Mouse (Mus musculus) forebrain, embryonic 12.5 days (tissue): ENCODE data around the gene Gm21750. TPM values are rescaled to one million over a fixed set of nuclear protein-coding genes. Genes with fewer than 3 reads are reported as not detected.
"Not testable (repeated sequence)": the region's sequence is repeated elsewhere in the genome, so short reads cannot be mapped to it uniquely, and the experiment has no call there.

Source experiments
- ATAC-seq: fragments of 200-750 bp; cut with Nextera tagmentation; 2 replicates; pipeline ENCODE4 v1.8.0; 2017; ENCODE audit warnings: moderate TSS enrichment; ENCODE audit not compliant: low FRiP score
- H3K27ac ChIP-seq: fragments of 300-500 bp; sonication (generic); 2 replicates; pipeline ENCODE4 v1.5.1; 2016; ENCODE audit warnings: mild to moderate bottlenecking
- H3K27me3 ChIP-seq: fragments of 300-500 bp; sonication (generic); 2 replicates; pipeline ENCODE4 v1.6.1; 2016; ENCODE audit warnings: mild to moderate bottlenecking
- H3K36me3 ChIP-seq: fragments of 300-500 bp; sonication (generic); replicated peaks from 2 replicates; pipeline ENCODE4 v1.6.1; 2016; ENCODE audit warnings: mild to moderate bottlenecking
- H3K4me1 ChIP-seq: fragments of 300-500 bp; sonication (generic); 2 replicates; pipeline ENCODE4 v1.6.1; 2016
- H3K4me2 ChIP-seq: fragments of 300-500 bp; sonication (generic); 2 replicates; pipeline ENCODE4 v1.6.1; 2016; ENCODE audit warnings: mild to moderate bottlenecking, moderate library complexity
- H3K4me3 ChIP-seq: fragments of 300-500 bp; sonication (generic); replicated peaks from 2 replicates; pipeline ENCODE4 v1.5.1; 2016; ENCODE audit warnings: mild to moderate bottlenecking
- H3K9ac ChIP-seq: fragments of 300-500 bp; sonication (generic); 2 replicates; pipeline ENCODE4 v1.6.1; 2016; ENCODE audit warnings: mild to moderate bottlenecking
- H3K9me3 ChIP-seq: fragments of 300-500 bp; sonication (generic); 2 replicates; pipeline ENCODE4 v1.6.1; 2016
- WGBS: fragments of 180-500 bp; shearing (Covaris S2); methylation state at CpG from one replicate; pipeline ENCODE4 v1.1.7; 2016; 5-methylcytosine and 5-hydroxymethylcytosine counted together
- polyA plus RNA-seq: library from polyadenylated mRNA; unstranded; fragments of >200 nt; fragmentation: Nextera tagmentation; extraction: Ambion mirVana; gene quantifications from 2 replicates; pipeline ENCODE4 v1.2.1, GENCODE M21; 2016

The Gm21750 gene
- polyA plus RNA-seq = not detected in 2 replicates

DNA sequence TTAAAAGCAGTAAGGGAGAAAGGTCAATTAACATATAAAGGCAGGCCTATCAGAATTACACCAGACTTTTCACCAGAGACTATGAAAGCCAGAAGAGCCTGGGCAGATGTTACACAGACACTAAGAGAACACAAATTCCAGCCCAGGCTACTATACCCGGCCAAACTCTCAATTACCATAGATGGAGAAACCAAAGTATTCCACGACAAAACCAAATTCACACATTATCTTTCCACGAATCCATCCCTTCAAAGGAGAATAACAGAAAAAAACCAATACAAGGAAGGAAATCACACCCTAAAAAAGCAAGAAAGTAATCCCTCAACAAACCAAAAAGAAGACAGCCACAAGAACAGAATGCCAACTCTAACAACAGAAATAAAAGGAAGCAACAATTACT lies at the start of gene Gm21750:
Gene Gm21750 (plus strand): TSS at position 301 of the 400 bp plus-strand sequence.
- not testable (repeated sequence) for H3K36me3 ChIP-seq, H3K4me2 ChIP-seq, H3K4me1 ChIP-seq, H3K9ac ChIP-seq, H3K27ac ChIP-seq, H3K27me3 ChIP-seq, H3K9me3 ChIP-seq, H3K4me3 ChIP-seq, ATAC-seq
- 80% methylated on average over 3 of the region's 3 CpGs for WGBS

- not testable (repeated sequence) for H3K4me1 ChIP-seq, H3K4me3 ChIP-seq, H3K27ac ChIP-seq, H3K4me2 ChIP-seq, ATAC-seq, H3K9me3 ChIP-seq, H3K9ac ChIP-seq, H3K27me3 ChIP-seq, H3K36me3 ChIP-seq
- 79% methylated on average over 1 of the region's 1 CpGs for WGBS
Measured at GRCm38 (mm10) chr14:73614961-73615360, 46.1 kb upstream of the Gm21750 start.

DNA sequence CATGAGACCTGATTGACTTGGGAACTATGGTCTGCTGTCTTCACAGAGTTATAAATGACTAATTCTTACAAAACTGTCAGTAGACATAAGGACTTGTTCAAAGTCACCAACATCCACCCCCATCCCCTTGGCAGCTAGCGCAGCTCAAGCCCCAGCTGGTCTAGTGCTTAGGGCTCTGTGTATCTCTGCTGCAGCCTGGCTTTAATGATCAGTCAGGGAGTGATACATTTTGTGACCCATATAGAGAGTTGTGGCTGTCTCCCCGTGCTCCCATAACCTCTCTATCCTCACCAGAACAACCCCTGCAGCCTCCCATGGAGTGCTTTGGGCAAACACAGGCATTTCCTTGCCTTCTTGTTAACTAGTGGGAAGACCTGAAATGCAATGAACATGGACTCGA lies 40.1 kb upstream of the Gm21750 start:
- WGBS = 75% methylated on average over 3 of the region's 3 CpGs
- Histone ChIP-seq H3K4me2 (no peak overlapping the region), H3K9ac (no peak overlapping the region), H3K27me3 (no peaks in the 10 kb centered on the region), H3K9me3 (no peaks in the 10 kb centered on the region), H3K36me3 (no peaks in the 10 kb centered on the region), H3K4me3 (no peak overlapping the region), H3K4me1 (no peaks in the 10 kb centered on the region), H3K27ac (no peak overlapping the region)
- ATAC-seq = no peak

- no peaks in the 10 kb centered on the region for H3K4me1 ChIP-seq
- no peaks in the 10 kb centered on the region for H3K36me3 ChIP-seq
- WGBS = 86% methylated on average over 1 of the region's 1 CpGs
- no peak overlapping the region for H3K27ac ChIP-seq
- no peak for ATAC-seq
- no peak overlapping the region for H3K4me2 ChIP-seq
- H3K9me3 ChIP-seq = no peaks in the 10 kb centered on the region
- no peak overlapping the region for H3K9ac ChIP-seq
- no peak overlapping the region for H3K4me3 ChIP-seq
- H3K27me3 ChIP-seq = no peaks in the 10 kb centered on the region
Measured at GRCm38 (mm10) chr14:73622988-73623387, 38.0 kb upstream of the Gm21750 start.

DNA sequence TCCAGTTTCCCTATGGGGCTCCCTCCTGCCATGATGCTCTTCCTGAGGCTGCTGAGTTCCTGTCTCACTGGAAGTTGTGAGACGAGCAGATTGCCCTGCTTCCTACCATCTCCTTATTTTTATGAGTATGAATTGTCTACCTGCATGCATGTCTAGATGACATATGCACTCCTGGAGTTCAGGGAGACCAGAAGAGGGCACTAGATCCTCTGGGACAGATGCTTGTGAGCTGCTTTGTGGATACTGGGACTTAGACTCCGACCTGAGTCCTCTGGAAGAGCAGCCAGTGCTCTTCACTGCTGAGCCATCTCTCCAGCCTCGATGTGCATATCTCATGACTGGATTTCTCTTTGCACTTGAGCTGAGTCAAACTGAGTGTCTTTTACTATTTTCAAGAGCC lies 35.6 kb upstream of the Gm21750 start:
- Histone ChIP-seq H3K9me3 (no peaks in the 10 kb centered on the region), H3K4me3 (no peak overlapping the region), H3K9ac (no peak overlapping the region), H3K4me1 (no peaks in the 10 kb centered on the region), H3K36me3 (no peaks in the 10 kb centered on the region), H3K4me2 (no peak overlapping the region), H3K27me3 (no peaks in the 10 kb centered on the region), H3K27ac (no peak overlapping the region)
- 66% methylated on average over 3 of the region's 3 CpGs for WGBS
- no peak for ATAC-seq

DNA sequence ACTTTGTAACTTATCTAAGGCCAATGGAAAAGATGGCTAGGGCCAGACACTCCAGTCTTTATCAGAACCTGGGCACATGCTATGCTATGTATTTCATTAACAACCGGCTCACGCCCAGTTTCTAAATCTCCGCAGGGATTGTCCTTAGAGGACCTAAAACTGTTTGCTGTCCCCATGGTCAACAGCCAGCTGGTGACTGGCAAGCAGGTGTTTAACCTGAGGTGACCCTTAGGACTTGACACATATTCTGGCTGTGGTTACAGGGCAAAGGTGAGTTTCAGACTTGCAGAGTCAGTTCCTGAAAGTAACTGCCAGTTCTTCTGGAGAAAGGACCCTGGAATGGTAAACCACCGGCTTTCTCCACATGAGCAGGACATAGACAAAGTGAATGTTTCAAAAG lies 29.5 kb upstream of the Gm21750 start:
- no peak overlapping the region for H3K4me3 ChIP-seq
- no peaks in the 10 kb centered on the region for H3K27me3 ChIP-seq
- ATAC-seq = no peak
- no peak overlapping the region for H3K4me2 ChIP-seq
- no peaks in the 10 kb centered on the region for H3K9me3 ChIP-seq
- no peaks in the 10 kb centered on the region for H3K36me3 ChIP-seq
- WGBS = 94% methylated on average over 4 of the region's 4 CpGs
- H3K4me1 ChIP-seq = no peaks in the 10 kb centered on the region
- no peak overlapping the region for H3K27ac ChIP-seq
- H3K9ac ChIP-seq = no peak overlapping the region

- no peak overlapping the region for H3K9ac ChIP-seq
- WGBS = 81% methylated on average over 9 of the region's 9 CpGs
- H3K27me3 ChIP-seq = no peaks in the 10 kb centered on the region
- no peaks in the 10 kb centered on the region for H3K36me3 ChIP-seq
- H3K4me1 ChIP-seq = no peaks in the 10 kb centered on the region
- no peak overlapping the region for H3K4me2 ChIP-seq
- no peak overlapping the region for H3K27ac ChIP-seq
- no peak for ATAC-seq
- H3K9me3 ChIP-seq = no peaks in the 10 kb centered on the region
- no peak overlapping the region for H3K4me3 ChIP-seq
Measured at GRCm38 (mm10) chr14:73632648-73633263, 28.3 kb upstream of the Gm21750 start.

DNA sequence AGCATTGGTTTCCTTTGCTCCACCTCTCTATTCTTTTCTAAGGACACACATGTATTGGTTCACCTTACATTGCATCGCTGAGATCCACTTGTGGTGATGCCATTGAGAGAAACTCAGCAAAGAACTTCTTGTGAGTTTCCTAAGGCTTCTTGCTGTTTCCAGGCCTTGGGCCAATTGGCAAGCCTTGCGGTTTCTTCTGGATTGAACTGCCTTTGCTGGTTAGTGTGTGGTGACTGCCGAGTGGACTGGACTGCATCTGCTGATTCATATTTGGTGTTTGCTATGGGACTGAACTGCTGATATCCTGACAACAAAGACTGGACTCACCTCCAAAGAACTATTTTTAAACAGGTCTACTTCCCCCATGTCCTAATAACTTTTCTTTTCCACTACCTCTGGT lies 26.7 kb upstream of the Gm21750 start:
- Histone ChIP-seq H3K4me1 (no peaks in the 10 kb centered on the region), H3K9ac (no peak overlapping the region), H3K4me3 (no peak overlapping the region), H3K36me3 (no peaks in the 10 kb centered on the region), H3K27me3 (no peaks in the 10 kb centered on the region), H3K4me2 (no peak overlapping the region), H3K27ac (no peak overlapping the region), H3K9me3 (no peaks in the 10 kb centered on the region)
- no peak for ATAC-seq
- WGBS = 89% methylated on average over 3 of the region's 3 CpGs

- Histone ChIP-seq H3K4me1 (no peaks in the 10 kb centered on the region), H3K36me3 (no peaks in the 10 kb centered on the region), H3K9me3 (no peaks in the 10 kb centered on the region), H3K27me3 (no peaks in the 10 kb centered on the region), H3K4me2 (no peak overlapping the region), H3K4me3 (no peak overlapping the region), H3K9ac (no peak overlapping the region), H3K27ac (no peak overlapping the region)
- no peak for ATAC-seq
Measured at GRCm38 (mm10) chr14:73637460-73637859, 23.6 kb upstream of the Gm21750 start.

DNA sequence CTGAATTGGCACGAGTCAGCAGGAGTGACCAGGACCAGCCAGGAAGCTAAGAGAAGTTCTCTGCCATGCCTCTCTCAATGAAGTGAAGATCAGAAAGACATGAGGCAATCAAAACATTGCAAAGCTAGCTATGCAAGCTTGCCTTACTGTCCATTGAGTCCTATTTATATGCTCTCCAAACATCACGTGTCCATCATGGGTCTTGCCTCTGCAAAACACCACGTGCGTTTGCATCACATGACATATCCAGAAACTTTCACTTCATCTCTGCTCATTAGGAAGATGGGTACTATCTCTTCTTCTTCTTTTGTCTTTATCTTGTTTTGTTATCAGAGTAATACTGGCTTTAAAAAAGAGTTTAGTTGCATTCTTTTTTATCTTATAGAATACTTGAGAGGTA lies 10.8 kb upstream of the Gm21750 start:
- 92% methylated on average over 4 of the region's 4 CpGs for WGBS

GRCm38 (mm10) chr14:73670091-73670490 lies 9.1 kb downstream of the Gm21750 start:
- H3K9ac ChIP-seq = no peak overlapping the region

More for the DNA sequence above, 10.8 kb upstream of the Gm21750 start:
- Histone ChIP-seq H3K4me3 (no peak overlapping the region), H3K36me3 (no peaks in the 10 kb centered on the region), H3K27me3 (no peaks in the 10 kb centered on the region), H3K9ac (no peak overlapping the region), H3K4me1 (no peaks in the 10 kb centered on the region), H3K4me2 (no peak overlapping the region), H3K27ac (no peak overlapping the region), H3K9me3 (no peaks in the 10 kb centered on the region)
- ATAC-seq = no peak

DNA sequence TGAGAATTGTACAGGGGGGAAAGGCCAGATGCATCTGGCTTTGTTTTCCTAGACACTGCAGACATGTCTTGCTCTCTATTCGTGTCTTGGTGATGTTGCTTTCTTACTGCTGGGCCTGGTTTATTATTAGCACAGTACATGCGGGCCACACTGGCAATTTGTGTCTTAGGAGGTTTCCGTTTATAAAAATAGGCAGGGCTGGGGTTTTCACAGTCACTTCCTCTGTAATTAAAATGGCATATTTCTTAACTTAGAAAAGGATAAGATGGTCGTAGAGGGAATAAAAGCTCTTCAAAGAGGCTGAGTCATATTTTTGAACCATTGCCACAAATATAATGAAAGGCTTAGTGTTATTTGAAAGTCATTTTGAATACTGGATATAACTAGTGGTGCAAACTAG lies 26.7 kb downstream of the Gm21750 start:
- 0 out of 2 replicates have a peak, but pooled peaks cover 10% of the 10 kb centered on the region for H3K9me3 ChIP-seq
- no peak for ATAC-seq
- no peak overlapping the region for H3K9ac ChIP-seq
- no peak overlapping the region for H3K4me2 ChIP-seq
- H3K4me3 ChIP-seq = no peak overlapping the region
- H3K4me1 ChIP-seq = no peaks in the 10 kb centered on the region
- H3K36me3 ChIP-seq = no peaks in the 10 kb centered on the region
- H3K27ac ChIP-seq = no peak overlapping the region
- no peaks in the 10 kb centered on the region for H3K27me3 ChIP-seq
- WGBS = 77% methylated on average over 4 of the region's 4 CpGs

More at GRCm38 (mm10) chr14:73670091-73670490, 9.1 kb downstream of the Gm21750 start:
- 92% methylated on average over 2 of the region's 2 CpGs for WGBS
- no peak overlapping the region for H3K27ac ChIP-seq
- no peak overlapping the region for H3K4me2 ChIP-seq
- no peak for ATAC-seq
- H3K4me1 ChIP-seq = no peaks in the 10 kb centered on the region
- no peak overlapping the region for H3K4me3 ChIP-seq
- H3K27me3 ChIP-seq = no peaks in the 10 kb centered on the region
- no peaks in the 10 kb centered on the region for H3K36me3 ChIP-seq
- H3K9me3 ChIP-seq = no peaks in the 10 kb centered on the region

GRCm38 (mm10) chr14:73688427-73688826 lies 27.4 kb downstream of the Gm21750 start:
- Histone ChIP-seq H3K27ac (no peak overlapping the region), H3K4me1 (no peaks in the 10 kb centered on the region), H3K9me3 (0 out of 2 replicates have a peak, but pooled peaks cover 10% of the 10 kb centered on the region), H3K27me3 (no peaks in the 10 kb centered on the region), H3K36me3 (no peaks in the 10 kb centered on the region), H3K4me3 (no peak overlapping the region), H3K4me2 (no peak overlapping the region), H3K9ac (no peak overlapping the region)
- no peak for ATAC-seq
- WGBS = 68% methylated on average over 2 of the region's 2 CpGs
